Mouse (Mus musculus) CD4-positive helper T cell, adult 2 months (primary cell): ENCODE results near the gene Tha1.
A peak's percentile ranks its signal among the peaks of the same experiment; 100 is the strongest.

Experiments
- DNase-seq: peaks from one replicate; pipeline ENCODE4 v3.0.0-alpha.2; 2012; ENCODE audit warnings: low read depth, missing footprints, low spot score

The Tha1 gene

GRCm38 (mm10) chr11:117880977-117881358 is 7.7 kb upstream of the Tha1 start:
- DNase-seq, result no peak

GRCm38 (mm10) chr11:117880336-117880976 is 7.2 kb upstream of the Tha1 start:
- no peak for DNase-seq

- no peak for DNase-seq
These were observed 6.4 kb upstream of the Tha1 start for GRCm38 (mm10) chr11:117879676-117880075.

DNA sequence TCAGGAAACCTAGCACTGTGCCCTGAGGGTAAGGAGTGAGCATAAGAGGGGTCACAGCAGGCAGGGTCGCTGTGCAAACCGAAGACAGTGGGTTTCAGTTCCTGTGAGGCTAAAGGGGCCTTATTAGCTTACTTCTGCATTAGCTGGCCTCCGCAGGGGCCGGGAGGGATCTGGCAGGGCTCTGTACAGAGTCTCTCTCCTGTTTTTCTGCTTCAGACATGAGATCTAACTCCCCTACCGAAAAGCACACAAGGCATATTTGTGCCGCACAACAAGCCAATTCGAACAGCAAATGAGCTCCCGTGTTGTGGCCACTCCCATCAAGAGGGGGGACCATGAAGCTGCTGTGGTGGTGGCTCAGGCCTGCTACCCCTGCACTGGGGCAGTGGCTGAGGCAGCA is 5.6 kb upstream of the Tha1 start:
- DNase-seq, result no peak

DNA sequence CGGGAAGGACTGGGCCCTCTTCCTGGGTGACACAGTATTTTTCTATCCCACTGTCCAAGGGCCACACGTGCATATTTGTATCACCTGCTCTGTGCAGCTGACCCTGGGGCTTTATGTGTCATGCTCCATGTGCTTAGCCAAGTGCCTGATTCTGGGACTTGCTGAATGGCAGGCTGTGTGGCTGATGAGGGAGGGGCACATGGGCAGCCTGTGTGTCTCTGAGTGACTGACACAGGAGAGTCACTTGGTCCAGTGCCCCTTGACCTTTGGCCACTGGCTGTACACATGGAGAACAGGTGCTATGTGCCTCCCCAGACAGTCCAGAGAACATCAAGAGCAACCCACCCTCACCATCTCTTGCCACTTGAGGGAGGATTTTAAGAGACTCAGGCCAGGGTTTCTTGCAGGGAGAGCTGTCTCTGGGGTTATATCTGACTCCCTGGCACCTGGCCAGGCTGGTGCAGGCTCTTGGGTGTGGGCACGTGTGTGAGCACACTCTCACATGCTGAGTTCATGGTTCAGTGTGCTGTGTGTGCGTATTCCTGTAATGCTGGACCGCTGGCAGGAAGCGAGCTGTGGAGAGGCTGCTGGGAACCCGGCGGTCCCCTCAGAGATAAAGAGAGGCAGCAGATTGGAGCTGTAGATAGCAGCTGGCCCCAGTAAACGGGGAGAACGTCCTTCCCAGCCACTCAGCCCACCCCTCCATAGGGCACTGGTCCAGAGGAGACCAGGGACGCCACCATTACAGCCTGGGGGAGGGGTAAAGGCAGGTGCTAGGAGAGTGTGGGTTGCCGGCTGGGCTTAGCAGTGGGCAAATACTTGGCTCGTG is 4.8 kb upstream of the Tha1 start:
- peak; percentile 90 for DNase-seq

GRCm38 (mm10) chr11:117875681-117876080 is 2.4 kb upstream of the Tha1 start:
- no peak for DNase-seq

DNA sequence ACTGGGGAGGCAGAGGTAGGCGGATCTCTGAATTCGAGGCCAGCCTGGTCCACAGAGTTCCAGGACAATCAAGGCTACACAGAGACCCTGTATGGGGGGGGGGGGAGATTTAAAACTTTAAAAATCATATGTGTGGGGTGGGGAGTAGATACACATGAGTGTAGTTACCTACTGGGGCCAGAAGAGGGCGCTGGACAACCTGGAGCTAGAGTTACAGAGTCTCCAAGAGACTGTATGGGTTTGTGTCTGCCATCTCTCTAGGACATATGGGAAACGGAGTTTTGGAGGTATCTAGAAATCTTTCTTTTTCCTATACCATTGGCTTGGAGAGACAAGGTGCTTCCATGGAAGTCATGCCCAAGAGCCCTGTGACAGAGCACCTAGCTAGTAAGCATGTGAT is 1.1 kb upstream of the Tha1 start:
- DNase-seq, result peak; percentile 57

GRCm38 (mm10) chr11:117871911-117872584 is 1.2 kb downstream of the Tha1 start:
- DNase-seq, result peak; percentile 93

DNA sequence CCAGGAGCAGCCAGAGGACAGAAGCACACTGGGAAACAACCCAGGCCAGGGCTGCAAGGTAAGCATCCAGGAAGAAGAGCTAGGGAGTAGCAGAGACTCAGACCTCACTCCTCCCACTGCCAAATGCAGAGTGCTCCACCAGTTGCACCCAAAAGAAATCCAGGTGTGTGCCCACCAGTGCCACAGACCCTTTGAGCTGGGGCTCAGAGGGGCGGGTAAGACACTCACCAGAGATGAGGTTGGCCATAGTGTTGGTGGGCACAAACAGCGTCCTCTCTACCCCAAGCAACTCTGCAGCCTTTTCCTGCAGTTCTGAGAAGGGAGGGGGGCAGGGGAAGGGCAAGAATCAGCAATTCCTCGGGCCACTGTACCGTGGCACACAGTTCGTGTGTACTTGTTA is 1.9 kb downstream of the Tha1 start:
- no peak for DNase-seq

- peak; percentile 85 for DNase-seq
These were observed 2.5 kb downstream of the Tha1 start for GRCm38 (mm10) chr11:117870688-117871365.

- DNase-seq, result no peak
These were observed 7.3 kb downstream of the Tha1 start for GRCm38 (mm10) chr11:117865988-117866387.

DNA sequence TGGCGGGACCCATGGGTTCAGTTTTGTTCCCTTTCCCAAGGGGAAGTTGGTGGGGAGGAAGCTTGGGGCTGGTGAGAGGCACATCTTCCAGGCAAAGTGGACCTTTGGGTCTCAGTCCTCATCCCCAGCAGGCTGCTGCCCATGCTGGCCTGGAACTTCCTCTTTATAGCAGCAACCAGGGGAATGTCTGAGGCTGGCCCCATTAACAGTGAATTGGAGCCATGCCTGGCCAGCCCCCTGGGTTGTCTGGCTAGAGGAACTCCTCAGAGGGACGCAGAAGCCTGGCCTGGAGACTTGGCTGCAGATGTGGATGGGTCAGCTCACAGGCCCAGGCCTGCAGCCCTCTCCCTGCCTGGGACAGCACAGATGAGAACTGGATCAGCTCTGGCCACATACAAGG is 8.5 kb downstream of the Tha1 start:
- no peak for DNase-seq

- no peak for DNase-seq
These were observed 10.0 kb downstream of the Tha1 start for GRCm38 (mm10) chr11:117863174-117863856.

DNA sequence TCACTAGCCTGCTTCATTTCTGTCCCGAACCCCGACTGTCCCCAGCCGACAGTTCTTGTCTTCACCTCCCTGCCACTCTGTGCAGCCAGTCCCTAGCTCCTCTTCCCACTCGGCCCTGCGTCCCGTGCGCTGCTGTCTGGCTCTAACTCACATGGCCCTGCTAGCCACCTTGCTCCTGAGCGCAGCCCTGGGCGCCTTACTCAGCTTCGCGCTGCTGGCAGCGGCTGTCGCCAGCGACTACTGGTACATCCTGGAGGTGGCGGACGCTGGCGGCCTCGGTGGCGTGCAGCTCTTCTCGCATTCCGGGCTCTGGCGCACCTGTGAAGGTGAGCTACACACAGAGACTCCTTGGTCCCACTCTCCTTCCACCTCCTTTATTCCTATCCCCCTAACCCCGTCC is 12.7 kb downstream of the Tha1 start, which contains the start of gene Tmem235:
Tmem235 (plus strand) TSS at position 152 of the 400 bp plus-strand sequence.
- DNase-seq, result no peak

GRCm38 (mm10) chr11:117858392-117858791 is 14.9 kb downstream of the Tha1 start:
- no peak for DNase-seq

DNA sequence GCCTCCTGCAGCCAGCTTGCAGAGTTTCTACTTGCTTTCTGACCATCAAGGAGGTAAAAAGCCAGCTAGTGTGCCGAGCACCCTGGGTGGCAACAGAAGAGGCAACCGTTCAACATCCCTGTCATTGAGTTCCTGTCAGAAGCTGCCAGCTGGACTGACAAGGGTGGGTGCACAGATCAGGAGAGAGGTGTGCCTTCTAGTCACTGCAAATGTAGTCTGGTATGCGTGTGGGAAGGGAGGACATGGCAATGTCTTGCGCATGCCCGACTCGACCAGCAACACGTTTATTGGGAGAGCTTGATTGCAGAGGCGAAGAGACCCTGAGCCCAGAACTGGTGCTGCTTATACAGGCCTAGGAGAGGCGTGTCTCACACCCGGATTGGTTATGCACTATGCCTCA is 15.8 kb downstream of the Tha1 start:
- no peak for DNase-seq

DNA sequence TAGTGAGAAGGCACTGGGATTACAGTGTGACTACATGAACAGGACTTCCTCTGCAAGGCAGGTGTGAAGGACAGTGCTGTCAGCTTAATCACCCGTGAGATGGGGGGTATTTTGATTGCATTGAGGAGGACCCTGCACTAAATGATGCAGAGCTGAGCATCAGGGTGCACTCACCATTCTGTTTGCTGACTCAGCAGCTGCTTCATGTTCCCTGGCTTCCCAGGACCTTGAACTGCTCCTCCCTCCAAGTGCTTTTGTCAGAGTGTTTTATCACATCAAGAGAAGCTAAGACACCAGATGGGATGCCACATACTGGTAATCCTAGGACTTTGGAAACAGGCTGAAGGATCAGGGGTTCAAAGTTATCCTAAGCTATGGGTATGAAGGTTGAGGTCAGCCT is 17.3 kb downstream of the Tha1 start:
- no peak for DNase-seq

DNA sequence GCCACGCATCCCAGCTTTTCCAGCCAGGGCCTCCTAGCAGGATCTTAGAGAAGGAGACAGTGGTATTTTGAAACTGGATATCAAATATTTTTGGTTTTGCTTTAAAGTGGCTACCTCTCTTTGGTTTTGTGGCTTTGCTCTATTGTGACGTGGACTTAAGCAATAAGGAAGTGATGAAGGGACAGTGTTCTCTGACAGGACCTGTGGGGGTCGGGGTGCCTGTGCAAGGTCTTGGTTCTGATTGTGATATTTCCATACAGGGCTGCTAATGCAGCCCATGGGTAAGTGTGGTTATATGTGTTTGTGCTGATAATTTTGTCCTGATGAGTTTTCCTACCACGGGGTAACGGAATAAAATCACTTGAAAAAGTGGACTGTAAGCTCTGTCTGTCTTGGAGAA is 17.9 kb downstream of the Tha1 start:
- DNase-seq, result no peak

GRCm38 (mm10) chr11:117854241-117854640 is 19.0 kb downstream of the Tha1 start:
- DNase-seq, result no peak

DNA sequence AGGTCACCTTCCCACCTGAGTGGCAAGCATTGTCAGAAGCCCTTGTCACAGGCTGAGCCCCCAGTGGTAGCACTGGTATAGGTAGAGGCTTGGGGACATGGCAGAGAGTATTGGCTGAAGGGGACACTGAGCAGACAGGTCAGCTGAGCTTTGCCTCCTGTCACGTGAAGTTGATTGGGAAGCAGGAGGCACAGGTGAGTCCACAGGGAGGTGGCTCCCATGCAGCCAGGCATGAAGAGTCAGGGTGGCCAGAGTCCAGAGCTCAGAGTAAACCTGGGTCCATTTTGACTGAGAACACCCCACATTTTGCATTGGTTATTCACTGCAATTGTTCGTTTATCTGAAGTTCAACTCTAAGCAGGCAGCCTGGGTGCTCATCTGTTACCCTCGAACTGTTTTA is 20.4 kb downstream of the Tha1 start:
- no peak for DNase-seq

GRCm38 (mm10) chr11:117848985-117849671 is 24.2 kb downstream of the Tha1 start, which contains the start of gene Birc5:
Birc5 (plus strand) TSS chr11:117849251.
- peak; percentile 99 for DNase-seq
